Mouse (Mus musculus) stomach, postnatal 0 days (tissue): Measurements from ENCODE around the gene Rpn1. TPM values are rescaled to one million over a fixed set of nuclear protein-coding genes. Genes with fewer than 3 reads are reported as not detected.

Source experiments
- ATAC-seq: fragments of 200-750 bp; cut with Nextera tagmentation; 2 replicates; pipeline ENCODE4 v1.8.0; 2017; ENCODE audit not compliant: low FRiP score, low TSS enrichment
- DNase-seq: peaks from one replicate; pipeline ENCODE4 v3.0.0-alpha.2; 2016; ENCODE audit warnings: low spot score
- H3K27ac ChIP-seq: fragments of 300-500 bp; sonication (generic); replicated peaks from 2 replicates; pipeline ENCODE4 v1.5.1; 2014; ENCODE audit warnings: mild to moderate bottlenecking, control low read depth
- H3K27me3 ChIP-seq: fragments of 300-500 bp; sonication (generic); 2 replicates; pipeline ENCODE4 v1.6.1; 2014; ENCODE audit warnings: low read length; ENCODE audit not compliant: control insufficient read depth, insufficient read depth
- H3K36me3 ChIP-seq: fragments of 300-500 bp; sonication (generic); 2 replicates; pipeline ENCODE4 v1.6.1; 2014; ENCODE audit warnings: low read length, mixed read lengths; ENCODE audit not compliant: control insufficient read depth, insufficient read depth
- H3K4me1 ChIP-seq: fragments of 300-500 bp; sonication (generic); replicated peaks from 2 replicates; pipeline ENCODE4 v1.6.1; 2014; ENCODE audit warnings: antibody characterized with exemption; ENCODE audit not compliant: control insufficient read depth, insufficient read depth
- H3K4me2 ChIP-seq: fragments of 300-500 bp; sonication (generic); replicated peaks from 2 replicates; pipeline ENCODE4 v1.6.1; 2014; ENCODE audit warnings: low read depth, mild to moderate bottlenecking, control low read depth, moderate library complexity
- H3K4me3 ChIP-seq: fragments of 300-500 bp; sonication (generic); 2 replicates; pipeline ENCODE4 v1.5.1; 2014; ENCODE audit warnings: low read depth, low read length, control low read depth
- H3K9ac ChIP-seq: fragments of 300-500 bp; sonication (generic); 2 replicates; pipeline ENCODE4 v1.6.1; 2014; ENCODE audit warnings: mild to moderate bottlenecking, low read length, control low read depth, mixed read lengths
- H3K9me3 ChIP-seq: fragments of 300-500 bp; sonication (generic); 2 replicates; pipeline ENCODE4 v1.6.1; 2016; ENCODE audit warnings: low read length; ENCODE audit not compliant: control insufficient read depth
- CTCF ChIP-seq: IDR thresholded peaks from 2 replicates; pipeline ENCODE4 v1.5.1; 2016; ENCODE audit warnings: antibody characterized with exemption, low read depth, mild to moderate bottlenecking, moderate library complexity
- EP300 ChIP-seq: optimal IDR thresholded peaks from 2 replicates; pipeline ENCODE3; 2016; ENCODE audit warnings: antibody characterized with exemption
- WGBS: fragments of 180-500 bp; shearing (Covaris S2); extraction: QIAGEN DNeasy Blood & Tissue Kit; methylation state at CpG from one replicate; pipeline ENCODE4 v1.1.7; 2014; 5-methylcytosine and 5-hydroxymethylcytosine counted together
- polyA plus RNA-seq: library from polyadenylated mRNA; unstranded; fragments of >200 nt; fragmentation: Nextera tagmentation; extraction: Ambion mirVana; gene quantifications from 2 replicates; pipeline ENCODE4 v1.2.1, GENCODE M21; 2015

The Rpn1 gene
- polyA plus RNA-seq, 1 experiment from 2014 or later = 266 TPM

DNA sequence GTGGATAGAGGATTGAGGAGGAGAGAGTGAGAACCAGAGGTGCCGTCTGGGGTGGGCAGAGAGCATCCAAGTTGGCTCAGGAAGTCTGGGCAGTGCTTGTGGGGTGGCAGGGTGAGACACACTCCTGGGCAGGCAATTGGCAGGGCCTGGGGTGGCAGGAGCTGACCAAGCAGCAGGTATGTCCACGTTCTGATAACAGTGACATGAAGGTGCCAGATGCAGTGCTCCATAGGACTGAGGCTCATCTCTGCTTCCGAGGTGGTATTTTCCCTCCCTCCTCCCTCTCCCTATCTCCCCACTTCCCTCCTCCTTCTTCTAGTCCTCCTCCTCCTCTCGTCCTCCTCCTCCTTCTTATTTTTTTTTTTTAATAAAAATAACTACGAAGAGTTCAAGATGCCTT is 47.2 kb downstream of the Rpn1 start:
- no peak overlapping the region for H3K4me2 ChIP-seq
- no peak for TF ChIP-seq EP300
- TF ChIP-seq CTCF = no peak
- no peak overlapping the region for H3K27ac ChIP-seq
- H3K4me3 ChIP-seq = no peak overlapping the region
- H3K36me3 ChIP-seq = no peaks in the 10 kb centered on the region
- H3K9ac ChIP-seq = no peak overlapping the region
- DNase-seq (no peak), ATAC-seq (no peak)
- no peaks in the 10 kb centered on the region for H3K27me3 ChIP-seq
- H3K4me1 ChIP-seq = no peaks in the 10 kb centered on the region
- 30% methylated on average over 5 of the region's 5 CpGs for WGBS
- no peaks in the 10 kb centered on the region for H3K9me3 ChIP-seq

DNA sequence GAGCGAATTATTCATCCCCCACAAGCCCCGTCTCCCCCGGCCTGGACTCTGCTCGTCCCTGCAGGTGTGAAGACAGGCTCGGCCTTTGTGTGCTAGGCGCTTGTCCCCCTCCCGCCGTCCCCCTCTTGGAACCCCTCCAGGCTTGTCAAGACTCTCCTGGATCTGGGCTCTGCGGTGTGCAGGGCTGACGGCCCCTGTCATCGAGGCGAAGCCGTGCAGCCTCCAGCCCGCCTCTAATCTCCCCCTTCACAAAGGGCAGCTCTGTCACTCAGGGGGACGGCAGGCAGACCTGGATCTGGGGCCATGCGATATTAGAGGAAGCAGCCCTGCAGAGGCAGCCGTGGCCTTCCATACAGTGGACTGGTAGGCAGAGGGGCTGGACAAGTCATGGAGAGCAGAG is 47.8 kb downstream of the Rpn1 start:
- H3K27me3 ChIP-seq = no peaks in the 10 kb centered on the region
- ATAC-seq = no peak
- H3K9ac ChIP-seq = no peak overlapping the region

GRCm38 (mm10) chr6:88133061-88133460 is 48.8 kb downstream of the Rpn1 start:
- Histone ChIP-seq H3K9ac (no peak overlapping the region), H3K36me3 (no peaks in the 10 kb centered on the region), H3K4me1 (no peaks in the 10 kb centered on the region), H3K9me3 (no peaks in the 10 kb centered on the region), H3K4me3 (no peak overlapping the region), H3K27ac (no peak overlapping the region), H3K27me3 (no peaks in the 10 kb centered on the region), H3K4me2 (no peak overlapping the region)
- DNase-seq (no peak), ATAC-seq (no peak)
- WGBS = 83% methylated on average over 6 of the region's 6 CpGs
- no peak for TF ChIP-seq EP300
- peak; percentile 8; the same call in 1 of the 2 replicates for TF ChIP-seq CTCF

More for the DNA sequence above, 47.8 kb downstream of the Rpn1 start:
- DNase-seq = no peak
- Histone ChIP-seq H3K4me3 (no peak overlapping the region), H3K4me2 (no peak overlapping the region), H3K9me3 (no peaks in the 10 kb centered on the region), H3K36me3 (no peaks in the 10 kb centered on the region), H3K4me1 (no peaks in the 10 kb centered on the region), H3K27ac (no peak overlapping the region)
- TF ChIP-seq EP300 (no peak), CTCF (no peak)
- 6% methylated on average over 17 of the region's 17 CpGs for WGBS

DNA sequence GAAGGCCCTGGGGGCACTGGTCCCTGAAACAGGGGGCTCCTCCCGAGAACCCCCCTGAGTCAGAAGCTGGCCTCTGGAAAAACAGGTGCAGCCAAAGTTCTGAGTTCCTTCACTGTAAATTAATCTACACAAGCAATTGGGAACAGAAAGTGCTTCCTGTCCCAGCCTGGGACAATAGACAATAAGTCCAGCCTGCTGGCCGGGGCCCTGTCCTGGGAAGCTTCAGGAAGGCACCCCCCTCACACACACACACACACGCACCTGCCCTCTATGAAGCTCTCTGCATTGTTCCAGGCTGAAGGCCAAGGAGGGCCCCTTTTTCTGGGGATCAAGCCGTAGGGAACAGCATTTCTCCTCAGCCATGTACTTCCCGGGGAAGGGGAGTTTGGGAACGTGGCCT is 49.6 kb downstream of the Rpn1 start:
- Histone ChIP-seq H3K36me3 (no peaks in the 10 kb centered on the region), H3K27ac (no peak overlapping the region), H3K4me2 (no peak overlapping the region), H3K27me3 (no peaks in the 10 kb centered on the region), H3K9ac (no peak overlapping the region), H3K4me3 (no peak overlapping the region), H3K9me3 (no peaks in the 10 kb centered on the region), H3K4me1 (no peaks in the 10 kb centered on the region)
- WGBS = 61% methylated on average over 6 of the region's 6 CpGs
- no peak for TF ChIP-seq EP300
- no peak for TF ChIP-seq CTCF
- no peak for DNase-seq
- ATAC-seq = no peak

- Histone ChIP-seq H3K4me1 (no peaks in the 10 kb centered on the region), H3K4me2 (peak overlapping the region; percentile 50), H3K27ac (no peak overlapping the region), H3K27me3 (no peaks in the 10 kb centered on the region), H3K36me3 (no peaks in the 10 kb centered on the region), H3K9ac (peak overlapping the region; percentile 35; the same call in 1 of the 2 replicates), H3K9me3 (no peaks in the 10 kb centered on the region), H3K4me3 (peak overlapping the region; percentile 30; the same call in 1 of the 2 replicates)
- no peak for DNase-seq
- WGBS = 24% methylated on average over 15 of the region's 15 CpGs
- no peak; the same call in 1 of the 2 replicates for ATAC-seq
- no peak for TF ChIP-seq EP300
- TF ChIP-seq CTCF = no peak
Measured at GRCm38 (mm10) chr6:88136201-88136631, 51.9 kb downstream of the Rpn1 start.

DNA sequence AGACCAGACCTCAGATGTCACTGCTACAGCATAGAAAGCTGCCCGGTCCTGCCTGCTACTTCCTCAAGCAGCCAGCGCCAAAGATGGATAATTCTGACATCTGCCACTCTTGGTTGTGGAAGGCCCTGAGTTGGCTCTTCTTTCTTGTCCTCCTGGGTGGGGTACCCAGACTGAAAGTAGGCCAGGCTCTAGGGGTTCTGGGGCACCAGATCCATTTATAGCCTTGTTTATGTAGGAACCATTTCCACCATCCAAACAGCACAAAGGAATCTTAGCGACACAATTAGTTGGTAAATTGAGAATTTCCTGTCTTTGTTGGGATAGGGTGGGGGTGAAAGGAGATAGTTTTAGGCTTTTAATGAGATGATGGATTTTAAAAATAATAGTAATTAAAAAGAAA is 54.2 kb downstream of the Rpn1 start:
- no peak for DNase-seq
- no peak for ATAC-seq

More for the DNA sequence above, 54.2 kb downstream of the Rpn1 start:
- Histone ChIP-seq H3K9me3 (no peaks in the 10 kb centered on the region), H3K27me3 (no peaks in the 10 kb centered on the region), H3K4me1 (no peaks in the 10 kb centered on the region), H3K4me2 (no peak overlapping the region), H3K4me3 (no peak overlapping the region), H3K27ac (no peak overlapping the region), H3K36me3 (no peaks in the 10 kb centered on the region), H3K9ac (no peak overlapping the region)
- TF ChIP-seq CTCF (no peak), EP300 (no peak)
- 74% methylated on average over 3 of the region's 3 CpGs for WGBS
